Mouse (Mus musculus) midbrain, embryonic 16.5 days (tissue): ENCODE data around the gene Cds2. TPM values are rescaled to one million over a fixed set of nuclear protein-coding genes. Genes with fewer than 3 reads are reported as not detected.

ENCODE experiments used
- ATAC-seq: fragments of 200-750 bp; cut with Nextera tagmentation; 2 replicates; pipeline ENCODE4 v1.8.0; 2017; ENCODE audit warnings: moderate TSS enrichment
- H3K27ac ChIP-seq: fragments of 300-500 bp; sonication (generic); 2 replicates; pipeline ENCODE4 v1.5.1; 2014; ENCODE audit warnings: mild to moderate bottlenecking, low read length, mixed read lengths
- H3K27me3 ChIP-seq: fragments of 300-500 bp; sonication (generic); 2 replicates; pipeline ENCODE4 v1.6.1; 2014; ENCODE audit warnings: low read depth, low read length, mixed read lengths; ENCODE audit not compliant: control insufficient read depth, insufficient read depth
- H3K36me3 ChIP-seq: fragments of 300-500 bp; sonication (generic); 2 replicates; pipeline ENCODE4 v1.6.1; 2014; ENCODE audit warnings: mild to moderate bottlenecking, low read length, moderate library complexity, mixed read lengths; ENCODE audit not compliant: control insufficient read depth, insufficient read depth
- H3K4me1 ChIP-seq: fragments of 300-500 bp; sonication (generic); 2 replicates; pipeline ENCODE4 v1.6.1; 2014; ENCODE audit warnings: mild to moderate bottlenecking, low read length, mixed read lengths; ENCODE audit not compliant: control insufficient read depth, insufficient read depth
- H3K4me2 ChIP-seq: fragments of 300-500 bp; sonication (generic); 2 replicates; pipeline ENCODE4 v1.6.1; 2014; ENCODE audit warnings: mild to moderate bottlenecking, low read length, mixed read lengths
- H3K4me3 ChIP-seq: fragments of 300-500 bp; sonication (generic); 2 replicates; pipeline ENCODE4 v1.5.1; 2014; ENCODE audit warnings: low read depth, mild to moderate bottlenecking, low read length, moderate library complexity, mixed read lengths
- H3K9ac ChIP-seq: fragments of 300-500 bp; sonication (generic); 2 replicates; pipeline ENCODE4 v1.6.1; 2014; ENCODE audit warnings: low read depth, low read length, mixed read lengths
- H3K9me3 ChIP-seq: fragments of 300-500 bp; sonication (generic); replicated peaks from 2 replicates; pipeline ENCODE4 v1.6.1; 2014; ENCODE audit warnings: mild to moderate bottlenecking, low read length, mixed read lengths; ENCODE audit not compliant: control insufficient read depth, poor library complexity, severe bottlenecking
- WGBS: fragments of 180-500 bp; shearing (Covaris S2); extraction: QIAGEN DNeasy Blood & Tissue Kit; methylation state at CpG from one replicate; pipeline ENCODE4 v1.1.7; 2014; 5-methylcytosine and 5-hydroxymethylcytosine counted together
- polyA plus RNA-seq: library from polyadenylated mRNA; unstranded; fragments of >200 nt; fragmentation: Nextera tagmentation; extraction: Ambion mirVana; gene quantifications from 2 replicates; pipeline ENCODE4 v1.2.1, GENCODE M21; 2015

The Cds2 gene
- polyA plus RNA-seq, 1 experiment from 2014 or later, result 40.1 TPM

- Histone ChIP-seq H3K4me1 (peaks cover 10% of the 10 kb centered on the region), H3K9ac (peak overlapping the region; percentile 92), H3K27ac (peak overlapping the region; percentile 84), H3K4me2 (peak overlapping the region; percentile 68), H3K4me3 (peak overlapping the region; percentile 97), H3K36me3 (no peaks in the 10 kb centered on the region), H3K9me3 (no peaks in the 10 kb centered on the region), H3K27me3 (no peaks in the 10 kb centered on the region)
- ATAC-seq, result peak; percentile 61
- WGBS, result under 1% methylated on average over 47 of the region's 47 CpGs
Measured at GRCm38 (mm10) chr2:132263421-132264265, 695 bp downstream of the Cds2 start.

GRCm38 (mm10) chr2:132264266-132264710, 1.3 kb downstream of the Cds2 start:
- ATAC-seq, result no peak
- no peaks in the 10 kb centered on the region for H3K9me3 ChIP-seq
- no peak overlapping the region; the same call in 1 of the 2 replicates for H3K27ac ChIP-seq
- H3K27me3 ChIP-seq, result no peaks in the 10 kb centered on the region
- peaks cover 10% of the 10 kb centered on the region for H3K4me1 ChIP-seq
- peak overlapping the region; percentile 97 for H3K4me3 ChIP-seq
- WGBS, result 17% methylated on average over 6 of the region's 6 CpGs
- peak overlapping the region; percentile 68 for H3K4me2 ChIP-seq
- peak overlapping the region; percentile 92 for H3K9ac ChIP-seq
- H3K36me3 ChIP-seq, result no peaks in the 10 kb centered on the region

GRCm38 (mm10) chr2:132265196-132265595, 2.2 kb downstream of the Cds2 start:
- 92% methylated on average over 9 of the region's 9 CpGs for WGBS
- H3K27ac ChIP-seq, result no peak overlapping the region
- ATAC-seq, result no peak

GRCm38 (mm10) chr2:132266086-132266485, 3.1 kb downstream of the Cds2 start:
- ATAC-seq, result no peak
- peaks cover 10% of the 10 kb centered on the region for H3K4me1 ChIP-seq
- H3K9me3 ChIP-seq, result no peaks in the 10 kb centered on the region
- H3K9ac ChIP-seq, result no peak overlapping the region
- 96% methylated on average over 3 of the region's 3 CpGs for WGBS
- H3K27me3 ChIP-seq, result no peaks in the 10 kb centered on the region
- H3K4me2 ChIP-seq, result no peak overlapping the region
- H3K27ac ChIP-seq, result no peak overlapping the region
- H3K4me3 ChIP-seq, result no peak overlapping the region
- H3K36me3 ChIP-seq, result no peaks in the 10 kb centered on the region

More at GRCm38 (mm10) chr2:132265196-132265595, 2.2 kb downstream of the Cds2 start:
- Histone ChIP-seq H3K36me3 (no peaks in the 10 kb centered on the region), H3K4me1 (peaks cover 10% of the 10 kb centered on the region), H3K27me3 (no peaks in the 10 kb centered on the region), H3K4me2 (peak overlapping the region; percentile 68; the same call in 1 of the 2 replicates), H3K9me3 (no peaks in the 10 kb centered on the region), H3K4me3 (no peak overlapping the region), H3K9ac (no peak overlapping the region)

- no peaks in the 10 kb centered on the region for H3K36me3 ChIP-seq
- H3K9ac ChIP-seq, result no peak overlapping the region
- H3K27me3 ChIP-seq, result no peaks in the 10 kb centered on the region
- no peak for ATAC-seq
- no peak overlapping the region for H3K27ac ChIP-seq
- H3K4me1 ChIP-seq, result peaks cover 10% of the 10 kb centered on the region
- H3K9me3 ChIP-seq, result no peaks in the 10 kb centered on the region
- H3K4me3 ChIP-seq, result no peak overlapping the region
- H3K4me2 ChIP-seq, result no peak overlapping the region
- whole genome bisulfite sequencing, result 91% methylated on average over 3 of the region's 3 CpGs
Measured at GRCm38 (mm10) chr2:132269217-132269616, 6.3 kb downstream of the Cds2 start.

GRCm38 (mm10) chr2:132270331-132270951, 7.5 kb downstream of the Cds2 start:
- WGBS, result 91% methylated on average over 2 of the region's 2 CpGs
- no peaks in the 10 kb centered on the region for H3K27me3 ChIP-seq
- 0 out of 2 replicates have a peak, but pooled peaks have one; percentile 25 for ATAC-seq

GRCm38 (mm10) chr2:132272694-132273389, 9.9 kb downstream of the Cds2 start:
- H3K4me2 ChIP-seq, result no peak overlapping the region
- no peak overlapping the region for H3K4me3 ChIP-seq
- H3K4me1 ChIP-seq, result no peaks in the 10 kb centered on the region
- ATAC-seq, result no peak
- no peak overlapping the region for H3K27ac ChIP-seq
- H3K9ac ChIP-seq, result no peak overlapping the region
- no peaks in the 10 kb centered on the region for H3K9me3 ChIP-seq
- H3K27me3 ChIP-seq, result no peaks in the 10 kb centered on the region
- WGBS, result 82% methylated on average over 6 of the region's 6 CpGs
- no peaks in the 10 kb centered on the region for H3K36me3 ChIP-seq

More at GRCm38 (mm10) chr2:132270331-132270951, 7.5 kb downstream of the Cds2 start:
- no peak overlapping the region for H3K4me2 ChIP-seq
- H3K9me3 ChIP-seq, result no peaks in the 10 kb centered on the region
- no peak overlapping the region for H3K27ac ChIP-seq
- H3K9ac ChIP-seq, result no peak overlapping the region
- no peak overlapping the region for H3K4me3 ChIP-seq
- H3K4me1 ChIP-seq, result no peaks in the 10 kb centered on the region
- H3K36me3 ChIP-seq, result no peaks in the 10 kb centered on the region

GRCm38 (mm10) chr2:132275527-132275926, 12.6 kb downstream of the Cds2 start:
- 79% methylated on average over 4 of the region's 4 CpGs for WGBS
- Histone ChIP-seq H3K27me3 (no peaks in the 10 kb centered on the region), H3K4me3 (no peak overlapping the region), H3K27ac (no peak overlapping the region), H3K36me3 (no peaks in the 10 kb centered on the region), H3K9me3 (no peaks in the 10 kb centered on the region), H3K4me1 (no peaks in the 10 kb centered on the region), H3K9ac (no peak overlapping the region), H3K4me2 (no peak overlapping the region)
- ATAC-seq, result no peak
